Mouse (Mus musculus): ENCODE results near the gene Rdh9. TPM values are rescaled to one million over a fixed set of nuclear protein-coding genes. Genes with fewer than 3 reads are reported as not detected.

Gene Rdh9
- total RNA-seq, 2 experiments from 2014 or later = not detected

DNA sequence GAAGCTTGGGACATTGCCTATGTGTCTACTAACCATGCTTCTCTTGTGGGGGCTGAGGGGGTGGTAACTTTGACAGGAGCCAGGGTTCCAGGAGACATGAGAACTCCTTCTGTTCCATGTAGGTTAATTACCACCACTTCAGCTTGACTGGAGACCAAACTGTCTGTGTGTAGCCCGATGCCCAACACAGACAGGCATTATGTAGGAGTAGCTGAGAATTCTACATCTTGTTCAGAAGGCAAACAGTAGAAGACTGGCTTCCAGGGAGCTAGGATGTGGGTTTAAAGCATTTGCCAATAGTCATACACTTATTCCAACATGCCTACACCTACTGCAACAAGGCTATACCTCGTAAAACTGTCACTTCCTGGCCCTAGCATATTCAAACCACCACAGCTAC lies 62.4 kb downstream of the Rdh9 start:
- no peak for ATAC-seq (replicated peaks; ENCODE audit: poor library complexity, severe bottlenecking)

GRCm38 (mm10) chr10:127840776-127841175 lies 64.6 kb downstream of the Rdh9 start:
- no peak for ATAC-seq (replicated peaks; ENCODE audit: poor library complexity, severe bottlenecking)

Other genes with a start within 250 kb of the Rdh9 start
- gene Nxph4, start 241.8 kb upstream of the Rdh9 start, total RNA-seq (2014; fragmentation: Nextera tagmentation) = not detected in 2 replicates
- gene Nxph4, start 241.8 kb upstream of the Rdh9 start, total RNA-seq (2017) = not detected in 2 replicates
- 13.9 and 15.0 TPM in 2 replicates for gene Lrp1, start 155.2 kb upstream of the Rdh9 start, total RNA-seq (2014; fragmentation: Nextera tagmentation)
- gene Lrp1, start 155.2 kb upstream of the Rdh9 start, total RNA-seq (2017) = 5.7 and 18.1 TPM in 2 replicates
- gene Stat6, start 133.4 kb upstream of the Rdh9 start, total RNA-seq (2014; fragmentation: Nextera tagmentation) = 71.6 and 82.1 TPM in 2 replicates
- 46.0 and 67.5 TPM in 2 replicates for gene Stat6, start 133.4 kb upstream of the Rdh9 start, total RNA-seq (2017)
- gene Nemp1, start 109.5 kb upstream of the Rdh9 start, total RNA-seq (2014; fragmentation: Nextera tagmentation) = 14.7 and 18.9 TPM in 2 replicates
- gene Nemp1, start 109.5 kb upstream of the Rdh9 start, total RNA-seq (2017) = 21.7 TPM in 2 replicates
- 7.3 and 11.4 TPM in 2 replicates for gene Nab2, start 107.8 kb upstream of the Rdh9 start, total RNA-seq (2014; fragmentation: Nextera tagmentation)
- gene Nab2, start 107.8 kb upstream of the Rdh9 start, total RNA-seq (2017) = 2.6 and 4.7 TPM in 2 replicates
- gene Myo1a, start 71.2 kb upstream of the Rdh9 start, total RNA-seq (2014; fragmentation: Nextera tagmentation) = not detected in 2 replicates
- not detected in 2 replicates for gene Myo1a, start 71.2 kb upstream of the Rdh9 start, total RNA-seq (2017)
- not detected in 2 replicates for gene Tac2, start 51.9 kb upstream of the Rdh9 start, total RNA-seq (2014; fragmentation: Nextera tagmentation)
- not detected in 2 replicates for gene Tac2, start 51.9 kb upstream of the Rdh9 start, total RNA-seq (2017)
- 6.7 and 7.2 TPM in 2 replicates for gene Zbtb39, start 36.8 kb upstream of the Rdh9 start, total RNA-seq (2014; fragmentation: Nextera tagmentation)
- 2.6 and 3.6 TPM in 2 replicates for gene Zbtb39, start 36.8 kb upstream of the Rdh9 start, total RNA-seq (2017)
- not detected in 2 replicates for gene Gpr182, start 24.7 kb upstream of the Rdh9 start, total RNA-seq (2014; fragmentation: Nextera tagmentation)
- gene Gpr182, start 24.7 kb upstream of the Rdh9 start, total RNA-seq (2017) = not detected in 2 replicates
- not detected in 2 replicates for gene Rdh1, start 16.7 kb upstream of the Rdh9 start, total RNA-seq (2014; fragmentation: Nextera tagmentation)
- not detected in 2 replicates for gene Rdh1, start 16.7 kb upstream of the Rdh9 start, total RNA-seq (2017)
- gene Rdh16f1, start 16.6 kb upstream of the Rdh9 start, total RNA-seq (2014; fragmentation: Nextera tagmentation) = not detected in 2 replicates
- gene Rdh16f1, start 16.6 kb upstream of the Rdh9 start, total RNA-seq (2017) = not detected in 2 replicates
- gene Rdh16, start 24.8 kb downstream of the Rdh9 start, total RNA-seq (2014; fragmentation: Nextera tagmentation) = not detected in 2 replicates
- not detected in 2 replicates for gene Rdh16, start 24.8 kb downstream of the Rdh9 start, total RNA-seq (2017)
- not detected in 2 replicates for gene Rdh19, start 73.5 kb downstream of the Rdh9 start, total RNA-seq (2014; fragmentation: Nextera tagmentation)
- not detected in 2 replicates for gene Rdh19, start 73.5 kb downstream of the Rdh9 start, total RNA-seq (2017)
- not detected in 2 replicates for gene Rdh16f2, start 90.1 kb downstream of the Rdh9 start, total RNA-seq (2014; fragmentation: Nextera tagmentation)
- gene Rdh16f2, start 90.1 kb downstream of the Rdh9 start, total RNA-seq (2017) = not detected in 2 replicates
- not detected in 2 replicates for gene Rdh7, start 112.4 kb downstream of the Rdh9 start, total RNA-seq (2014; fragmentation: Nextera tagmentation)
- gene Rdh7, start 112.4 kb downstream of the Rdh9 start, total RNA-seq (2017) = not detected in 2 replicates
- gene Sdr9c7, start 122.1 kb downstream of the Rdh9 start, total RNA-seq (2014; fragmentation: Nextera tagmentation) = not detected in 2 replicates
- not detected in 2 replicates for gene Sdr9c7, start 122.1 kb downstream of the Rdh9 start, total RNA-seq (2017)
- gene Hsd17b6, start 231.2 kb downstream of the Rdh9 start, total RNA-seq (2014; fragmentation: Nextera tagmentation) = not detected in 2 replicates
- gene Hsd17b6, start 231.2 kb downstream of the Rdh9 start, total RNA-seq (2017) = not detected in 2 replicates
- gene Prim1, start 238.8 kb downstream of the Rdh9 start, total RNA-seq (2014; fragmentation: Nextera tagmentation) = 114 and 132 TPM in 2 replicates
- 121 and 124 TPM in 2 replicates for gene Prim1, start 238.8 kb downstream of the Rdh9 start, total RNA-seq (2017)